Mouse (Mus musculus) CD4-positive, CD25-positive, alpha-beta regulatory T cell, adult 2 months (primary cell): ENCODE results near the gene Mospd2.
A peak's percentile ranks its signal among the peaks of the same experiment; 100 is the strongest.

Experiments used
- DNase-seq: peaks from one replicate; pipeline ENCODE4 v3.0.0-alpha.2; 2012; ENCODE audit warnings: low read depth, low spot score

Gene Mospd2

GRCm38 (mm10) chrX:164980193-164980775, at the start of gene Mospd2, which contains the start of gene Fancb:
Gene Mospd2 (minus strand): TSS chrX:164980375.
Gene Fancb (plus strand): TSS chrX:164980592.
- DNase-seq: peak; percentile 88

- no peak for DNase-seq
Measured at GRCm38 (mm10) chrX:165004779-165005324, 24.7 kb upstream of the Mospd2 start, which contains the start of gene Gm17604. Gene Gm17604 (minus strand): TSS chrX:165004829.

- DNase-seq: no peak
Measured at GRCm38 (mm10) chrX:165003141-165003540, 23.0 kb upstream of the Mospd2 start.

- no peak for DNase-seq
Measured at GRCm38 (mm10) chrX:164978866-164979265, 1.3 kb downstream of the Mospd2 start.

- no peak for DNase-seq
Measured at GRCm38 (mm10) chrX:164971206-164971605, 9.0 kb downstream of the Mospd2 start.

GRCm38 (mm10) chrX:164965750-164966448, 14.3 kb downstream of the Mospd2 start:
- DNase-seq: no peak

GRCm38 (mm10) chrX:164952601-164953375, 27.4 kb downstream of the Mospd2 start:
- DNase-seq: no peak

GRCm38 (mm10) chrX:164951858-164952576, 28.2 kb downstream of the Mospd2 start:
- DNase-seq: no peak

- DNase-seq: no peak
Measured at GRCm38 (mm10) chrX:164941540-164941939, 38.6 kb downstream of the Mospd2 start.

GRCm38 (mm10) chrX:164912993-164913392, 67.2 kb downstream of the Mospd2 start:
- no peak for DNase-seq

GRCm38 (mm10) chrX:164912186-164912585, 68.0 kb downstream of the Mospd2 start:
- no peak for DNase-seq

- no peak for DNase-seq
Measured at GRCm38 (mm10) chrX:164901847-164902246, 78.3 kb downstream of the Mospd2 start.

GRCm38 (mm10) chrX:164899805-164900204, 80.4 kb downstream of the Mospd2 start:
- DNase-seq: no peak

GRCm38 (mm10) chrX:164886260-164886659, 93.9 kb downstream of the Mospd2 start:
- no peak for DNase-seq
